Mouse (Mus musculus): Measurements from ENCODE around the gene Anks1b. TPM values are rescaled to one million over a fixed set of nuclear protein-coding genes. Genes with fewer than 3 reads are reported as not detected.

Gene Anks1b
- 0.23 TPM for polyA plus RNA-seq (2017; shearing (Covaris generic))

GRCm38 (mm10) chr10:89873146-89873950, at the start of gene Anks1b:
TSS of gene Anks1b (plus strand) at chr10:89873509.

Other genes starting within 250 kb of the Anks1b start
- 21.6 TPM for gene Scyl2, start 187.2 kb upstream of the Anks1b start, polyA plus RNA-seq (2017; shearing (Covaris generic))
- 40.4 TPM for gene Actr6, start 141.2 kb upstream of the Anks1b start, polyA plus RNA-seq (2017; shearing (Covaris generic))
- gene Uhrf1bp1l, start 128.5 kb upstream of the Anks1b start, polyA plus RNA-seq (2017; shearing (Covaris generic)) = 27.2 TPM